Mouse (Mus musculus) ovary, postnatal 10 days (tissue): ENCODE measurements around the gene Olfr675.
"Not testable (repeated sequence)": the region's sequence is repeated elsewhere in the genome, so short reads cannot be mapped to it uniquely, and the experiment has no call there.

Experiments
- DNase-seq: peaks from one replicate; pipeline ENCODE4 v3.0.0; 2022; ENCODE audit warnings: low spot score

Olfr675 gene

DNA sequence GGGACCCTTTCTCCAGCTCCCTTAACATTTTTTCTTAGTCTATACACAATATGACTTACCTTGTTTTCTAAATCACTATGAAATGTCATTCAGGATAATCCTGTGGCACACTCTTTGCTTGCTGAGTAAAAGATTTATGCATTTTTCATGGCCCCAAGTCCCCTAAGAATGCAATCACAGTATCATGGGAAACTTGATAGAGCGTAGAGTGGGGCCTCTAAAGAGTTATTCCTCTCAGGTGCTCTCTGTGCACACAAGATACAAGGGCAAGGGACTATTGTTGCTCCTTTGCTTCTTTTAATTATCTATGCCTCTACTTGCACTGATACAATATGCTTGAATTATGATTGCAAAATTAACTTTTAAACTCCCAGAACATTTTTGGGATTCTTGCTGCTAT, at the start of gene Olfr675:
Gene Olfr675, minus strand, starts transcription at position 101 of the 400 bp plus-strand sequence.
- no peak for DNase-seq

DNA sequence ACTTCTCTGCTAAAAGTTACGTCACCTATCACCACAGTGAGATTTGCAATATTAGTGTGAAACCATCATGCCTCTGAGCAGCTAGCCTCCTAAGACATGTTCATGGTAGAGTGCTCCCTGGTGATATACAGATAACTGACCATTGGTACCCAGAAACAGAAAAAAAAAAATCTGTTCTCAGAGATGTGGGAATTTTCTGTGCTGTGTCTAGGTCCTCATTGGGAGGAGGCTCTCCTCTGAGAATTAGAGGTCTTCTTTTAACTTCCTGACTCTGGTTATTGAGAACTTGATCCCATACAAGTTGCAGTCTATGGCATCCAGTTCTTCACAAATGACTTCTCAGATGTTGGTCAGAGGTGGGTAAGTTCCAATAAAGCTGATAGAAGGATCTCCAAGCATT, 35.9 kb upstream of the Olfr675 start, which contains the start of gene Olfr678:
Gene Olfr678, plus strand, starts transcription at position 301 of the 400 bp plus-strand sequence.
- no peak for DNase-seq

DNA sequence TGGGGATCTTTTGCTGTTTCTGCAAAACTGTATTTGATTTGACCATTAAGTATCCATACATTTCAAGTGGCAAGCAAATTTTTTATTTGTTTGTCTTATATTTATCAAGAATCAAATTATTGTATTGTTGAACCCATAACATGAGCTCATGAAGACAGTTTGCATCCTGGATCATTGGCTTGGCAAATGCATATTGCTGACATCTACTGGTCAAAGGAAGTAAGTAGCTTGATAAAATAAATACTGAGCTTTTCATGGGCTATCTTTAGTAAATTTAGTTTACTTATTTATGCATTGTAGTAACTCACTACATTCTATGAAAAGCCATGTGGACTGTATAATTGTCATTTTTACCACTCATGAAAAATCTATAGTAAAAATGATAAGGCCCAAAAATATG, 30.7 kb upstream of the Olfr675 start:
- no peak for DNase-seq

DNA sequence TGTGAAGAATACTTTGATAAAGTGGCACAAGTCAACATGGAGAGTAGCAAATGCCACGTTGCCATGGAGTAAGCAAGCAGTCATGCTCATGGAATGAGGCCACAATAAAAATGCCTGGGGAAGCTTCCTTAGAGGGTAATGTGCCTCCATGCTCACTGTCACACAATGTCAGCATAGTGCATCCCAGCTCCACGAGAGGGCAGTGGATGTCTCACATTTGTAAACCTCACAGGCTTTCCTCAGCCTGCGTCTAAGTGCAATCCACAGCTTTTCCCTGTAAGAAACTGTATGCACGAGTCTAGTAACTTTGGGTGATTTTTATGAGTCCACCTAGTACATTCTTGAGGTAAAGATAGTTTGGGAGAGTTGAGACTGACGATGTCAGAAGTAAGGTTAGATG, 5.6 kb upstream of the Olfr675 start:
- DNase-seq: not testable (repeated sequence)

DNA sequence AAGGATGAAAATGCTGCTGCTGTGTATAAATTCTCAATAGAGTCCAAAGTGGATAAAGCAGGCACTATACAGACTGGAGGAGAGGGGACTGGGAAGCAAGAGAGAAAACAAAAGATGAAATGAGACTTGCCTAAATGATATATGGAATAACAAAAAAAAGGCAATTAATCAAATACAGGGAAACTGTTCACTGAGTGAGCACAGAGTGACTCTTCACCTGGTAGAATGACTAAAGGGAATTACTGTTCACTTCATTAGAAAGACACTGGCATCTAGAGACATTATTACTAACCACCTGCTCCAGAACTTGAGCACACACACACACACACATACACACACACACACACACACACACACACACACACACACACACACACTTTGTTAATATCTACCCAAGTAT, 4.1 kb upstream of the Olfr675 start, which contains the start of gene Olfr676:
Gene Olfr676, plus strand, starts transcription at position 301 of the 400 bp plus-strand sequence.
- no peak for DNase-seq

DNA sequence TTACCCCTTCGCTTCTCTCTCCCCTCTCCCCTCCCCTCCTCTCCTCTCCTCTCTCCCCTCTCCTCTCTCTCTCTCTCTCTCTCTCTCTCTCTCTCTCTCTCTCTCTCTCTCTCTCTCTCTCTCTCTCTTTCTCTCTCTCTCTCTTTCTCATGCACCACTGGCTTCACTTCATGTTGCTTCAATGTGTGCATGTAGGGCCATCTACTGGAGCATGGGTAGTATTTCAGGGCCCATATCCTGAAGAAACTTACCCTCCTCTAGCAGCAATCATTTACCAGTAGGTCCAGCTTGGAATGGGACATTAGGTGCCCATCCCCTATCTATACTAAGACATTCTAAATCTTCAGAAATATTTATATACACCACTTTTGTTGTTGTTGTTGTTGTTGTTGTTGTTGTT, 5.7 kb downstream of the Olfr675 start:
- no peak for DNase-seq

DNA sequence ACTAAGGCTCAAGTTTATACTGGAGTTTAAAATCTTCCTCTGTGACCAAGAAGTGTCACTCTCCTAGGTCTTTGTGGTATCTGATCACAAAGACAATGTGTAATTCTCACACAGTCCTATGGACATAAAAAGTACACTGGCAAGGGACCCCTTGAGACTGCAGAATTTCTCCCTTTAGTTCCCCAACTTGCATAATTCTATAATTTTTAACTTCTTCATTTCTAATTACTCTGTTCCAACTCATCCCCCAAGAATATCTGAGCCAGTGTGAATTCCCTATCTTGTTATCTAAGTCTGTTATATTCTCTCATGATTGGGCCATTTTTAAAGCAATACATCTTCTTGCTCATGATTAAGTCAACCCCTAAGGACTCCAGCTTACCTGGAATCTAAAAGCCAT, 26.3 kb downstream of the Olfr675 start, which contains the start of gene Olfr672:
Gene Olfr672, minus strand, starts transcription at position 101 of the 400 bp plus-strand sequence.
- DNase-seq: no peak

DNA sequence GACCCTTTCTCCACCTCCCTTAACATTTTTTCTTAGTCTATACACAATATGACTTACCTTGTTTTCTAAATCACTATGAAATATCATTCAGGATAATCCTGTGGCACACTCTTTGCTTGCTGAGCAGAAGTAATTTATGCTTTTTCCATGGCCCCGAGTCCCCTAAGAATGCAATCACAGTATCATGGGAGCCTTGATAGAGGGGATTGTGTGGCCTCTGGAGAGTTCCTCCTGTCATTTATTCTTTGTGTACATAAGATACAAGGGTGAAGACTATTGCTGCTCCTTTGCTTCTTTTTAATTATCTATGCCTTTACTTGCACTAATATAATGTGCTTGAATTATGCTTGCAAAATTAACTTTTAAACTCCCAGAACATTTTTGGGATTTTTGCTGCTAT, 49.2 kb downstream of the Olfr675 start, which contains the start of gene Olfr671:
Gene Olfr671, minus strand, starts transcription at position 101 of the 400 bp plus-strand sequence.
- DNase-seq: no peak

DNA sequence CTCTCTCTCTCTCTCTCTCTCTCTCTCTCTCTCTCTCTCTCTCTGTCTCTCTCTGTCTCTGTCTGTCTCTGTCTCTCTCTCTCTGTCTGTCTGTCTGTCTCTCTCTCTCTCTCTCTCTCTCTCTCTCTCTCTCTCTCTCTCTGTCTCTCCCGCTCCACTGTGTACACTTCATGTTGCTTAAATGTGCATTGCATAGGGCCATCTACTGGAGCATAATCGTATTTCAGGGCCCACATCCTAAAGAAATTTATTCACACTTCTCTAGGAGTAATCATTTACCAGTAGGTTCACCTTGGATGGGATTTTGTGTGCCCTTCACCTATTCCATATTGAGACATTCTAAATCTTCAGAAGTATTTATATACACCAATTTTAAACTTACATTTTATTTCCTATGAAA, 55.8 kb downstream of the Olfr675 start:
- not testable (repeated sequence) for DNase-seq
